Mouse (Mus musculus) neural tube, embryonic 14.5 days (tissue): ENCODE measurements around the gene Dll1. TPM values are rescaled to one million over a fixed set of nuclear protein-coding genes. Genes with fewer than 3 reads are reported as not detected.

Experiments used
- ATAC-seq: fragments of 200-750 bp; cut with Nextera tagmentation; 2 replicates; pipeline ENCODE4 v1.8.0; 2017; ENCODE audit warnings: low read depth, mild to moderate bottlenecking, moderate TSS enrichment, moderate library complexity
- H3K27ac ChIP-seq: fragments of 300-500 bp; sonication (generic); 2 replicates; pipeline ENCODE4 v1.5.1; 2014; ENCODE audit warnings: low read depth, mild to moderate bottlenecking, control low read depth, low read length, moderate library complexity, mixed read lengths
- H3K27me3 ChIP-seq: fragments of 300-500 bp; sonication (generic); 2 replicates; pipeline ENCODE4 v1.6.1; 2014; ENCODE audit warnings: low read length; ENCODE audit not compliant: control insufficient read depth, insufficient read depth
- H3K36me3 ChIP-seq: fragments of 300-500 bp; sonication (generic); 2 replicates; pipeline ENCODE4 v1.6.1; 2014; ENCODE audit warnings: low read length, mixed read lengths; ENCODE audit not compliant: control insufficient read depth, insufficient read depth
- H3K4me1 ChIP-seq: fragments of 300-500 bp; sonication (generic); 2 replicates; pipeline ENCODE4 v1.6.1; 2014; ENCODE audit warnings: low read length; ENCODE audit not compliant: control insufficient read depth, insufficient read depth
- H3K4me2 ChIP-seq: fragments of 300-500 bp; sonication (generic); 2 replicates; pipeline ENCODE4 v1.6.1; 2014; ENCODE audit warnings: mild to moderate bottlenecking, low read depth, low read length, control low read depth
- H3K4me3 ChIP-seq: fragments of 300-500 bp; sonication (generic); 2 replicates; pipeline ENCODE4 v1.5.1; 2014; ENCODE audit warnings: low read depth, low read length, control low read depth, mixed read lengths
- H3K9ac ChIP-seq: fragments of 300-500 bp; sonication (generic); replicated peaks from 2 replicates; pipeline ENCODE4 v1.6.1; 2014; ENCODE audit warnings: low read depth, mild to moderate bottlenecking, control low read depth, low read length, mixed read lengths
- H3K9me3 ChIP-seq: fragments of 300-500 bp; sonication (generic); 2 replicates; pipeline ENCODE4 v1.6.1; 2016; ENCODE audit warnings: low read length; ENCODE audit not compliant: control insufficient read depth
- WGBS: fragments of 180-500 bp; shearing (Covaris S2); extraction: QIAGEN DNeasy Blood & Tissue Kit; methylation state at CpG from one replicate; pipeline ENCODE4 v1.1.7; 2014; 5-methylcytosine and 5-hydroxymethylcytosine counted together
- polyA plus RNA-seq: library from polyadenylated mRNA; unstranded; fragments of >200 nt; fragmentation: Nextera tagmentation; extraction: Ambion mirVana; gene quantifications from 2 replicates; pipeline ENCODE4 v1.2.1, GENCODE M21; 2014

The Dll1 gene
- polyA plus RNA-seq, 1 experiment from 2014 or later, result 15.1 TPM

- Histone ChIP-seq H3K27ac (no peak overlapping the region), H3K4me2 (no peak overlapping the region), H3K4me3 (no peak overlapping the region), H3K9me3 (no peaks in the 10 kb centered on the region), H3K4me1 (0 out of 2 replicates have a peak, but pooled peaks cover 3% of the 10 kb centered on the region), H3K27me3 (no peaks in the 10 kb centered on the region; the same call in 1 of the 2 replicates), H3K9ac (no peak overlapping the region), H3K36me3 (no peaks in the 10 kb centered on the region)
- no peak for ATAC-seq
- WGBS, result 85% methylated on average over 10 of the region's 10 CpGs
These were observed 50.5 kb downstream of the Dll1 start for GRCm38 (mm10) chr17:15325976-15326842.

GRCm38 (mm10) chr17:15323191-15323834, 53.4 kb downstream of the Dll1 start:
- H3K27me3 ChIP-seq, result no peaks in the 10 kb centered on the region; the same call in 1 of the 2 replicates
- H3K4me1 ChIP-seq, result 0 out of 2 replicates have a peak, but pooled peaks cover 3% of the 10 kb centered on the region
- WGBS, result 54% methylated on average over 9 of the region's 9 CpGs
- peak; percentile 74; the same call in 1 of the 2 replicates for ATAC-seq
- H3K4me3 ChIP-seq, result no peak overlapping the region
- no peaks in the 10 kb centered on the region for H3K36me3 ChIP-seq
- no peak overlapping the region for H3K27ac ChIP-seq
- H3K9ac ChIP-seq, result no peak overlapping the region
- no peak overlapping the region for H3K4me2 ChIP-seq
- no peaks in the 10 kb centered on the region for H3K9me3 ChIP-seq

Other genes with a start within 250 kb of the Dll1 start
- gene Fam120b, start 19.3 kb upstream of the Dll1 start, polyA plus RNA-seq, result 50.7 and 51.0 TPM in 2 replicates
- 261 and 264 TPM in 2 replicates for gene Psmb1, start 122.9 kb upstream of the Dll1 start, polyA plus RNA-seq
- gene Tbp, start 123.0 kb upstream of the Dll1 start, polyA plus RNA-seq, result 65.1 and 69.9 TPM in 2 replicates
- 68.2 and 78.1 TPM in 2 replicates for gene Pdcd2, start 150.4 kb upstream of the Dll1 start, polyA plus RNA-seq
- gene Prdm9, start 187.5 kb upstream of the Dll1 start, polyA plus RNA-seq, result 1.0 and 2.7 TPM in 2 replicates